Mouse (Mus musculus): ENCODE results near the gene Snx9. TPM values are rescaled to one million over a fixed set of nuclear protein-coding genes. Genes with fewer than 3 reads are reported as not detected.

The Snx9 gene
- total and polyA plus RNA-seq, 3 experiments, result 12.9 to 22.8 TPM; not detected in 1

DNA sequence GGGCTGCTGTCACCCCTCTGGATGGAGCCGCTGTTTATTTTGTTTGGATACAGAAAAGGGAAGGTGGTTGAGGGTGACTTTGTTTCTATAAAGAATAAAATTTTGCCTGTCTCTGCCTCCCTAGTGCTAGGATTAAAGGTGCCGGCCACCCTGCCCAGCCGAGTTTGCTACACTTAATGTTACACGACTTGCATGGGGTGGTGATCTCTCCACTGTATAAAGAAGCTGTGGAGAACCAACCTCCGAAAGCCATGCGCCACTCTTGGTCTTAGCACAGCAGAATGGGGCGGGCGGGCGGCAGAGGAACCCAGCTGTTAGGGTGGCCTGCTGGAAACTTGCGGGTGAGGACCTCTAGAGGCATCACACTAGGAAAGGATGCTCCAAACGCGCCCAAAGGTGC lies 98.7 kb downstream of the Snx9 start:
- no peak for DNase-seq (ENCODE audit: low read depth, low spot score)
- Histone ChIP-seq H3K4me3 (ENCODE audit: control insufficient read depth in 1 of 2, insufficient read depth in 1 of 2, low read depth in 2 of 2, low read length in 2 of 2) (no peak overlapping the region), H3K36me3 (ENCODE audit: control insufficient read depth in 1 of 2, insufficient read depth in 2 of 2, low read length in 2 of 2) (peaks cover 0 to 17% of the 10 kb centered on the region in 2 experiments; a peak in 2 of 4 replicates)

GRCm38 (mm10) chr17:5940792-5941191 lies 99.7 kb downstream of the Snx9 start:
- DNase-seq (ENCODE audit: low read depth, low spot score), result peak; percentile 74
- no peak overlapping the region for H3K27ac ChIP-seq (ENCODE audit: control insufficient read depth, low read depth, low read length)
- no peaks in the 10 kb centered on the region for H3K9me3 ChIP-seq (replicated peaks; ENCODE audit: insufficient read depth, low read length)
- peaks cover 10 to 16% of the 10 kb centered on the region in 2 experiments for H3K4me1 ChIP-seq (ENCODE audit: control insufficient read depth in 1 of 2, insufficient read depth in 2 of 2, low read length in 2 of 2)
- peak overlapping the region in 1 of 2 experiments; percentile 34; a peak in 3 of 4 replicates for H3K4me3 ChIP-seq (ENCODE audit: control insufficient read depth in 1 of 2, insufficient read depth in 1 of 2, low read depth in 2 of 2, low read length in 2 of 2)
- no peaks in the 10 kb centered on the region for H3K27me3 ChIP-seq (ENCODE audit: control insufficient read depth in 1 of 2, insufficient read depth in 2 of 2, low read length in 2 of 2)
- no peaks in the 10 kb centered on the region for H3K79me2 ChIP-seq (ENCODE audit: control insufficient read depth, insufficient read depth, low read length, poor library complexity)
- H3K9ac ChIP-seq (ENCODE audit: control insufficient read depth, low read depth, low read length, poor library complexity, severe bottlenecking), result peak overlapping the region; percentile 36
- peaks cover 0 to 17% of the 10 kb centered on the region in 2 experiments; a peak in 2 of 4 replicates for H3K36me3 ChIP-seq (ENCODE audit: control insufficient read depth in 1 of 2, insufficient read depth in 2 of 2, low read length in 2 of 2)
- TF ChIP-seq POLR2A (IDR thresholded peaks at IDR 0.05; ENCODE audit: control insufficient read depth in 1 of 2, insufficient read depth in 1 of 2, low read depth in 1 of 2, low read length in 2 of 2, poor library complexity in 1 of 2) (no peak), ETS1 (IDR thresholded peaks at IDR 0.05; ENCODE audit: low read depth, low read length) (no peak), KAT2A (conservative IDR thresholded peaks at IDR 0.05; ENCODE audit: low read depth, low read length) (no peak), POLR2AphosphoS2 (IDR thresholded peaks at IDR 0.05; ENCODE audit: low read length) (no peak), MXI1 (IDR thresholded peaks at IDR 0.05; ENCODE audit: low read depth, low read length) (no peak), CHD2 (IDR thresholded peaks at IDR 0.05; ENCODE audit: low read length) (no peak), MAX (IDR thresholded peaks at IDR 0.05; ENCODE audit: low read length) (no peak), ZKSCAN1 (IDR thresholded peaks at IDR 0.05; ENCODE audit: low read depth, low read length) (no peak), E2F4 (IDR thresholded peaks at IDR 0.05; ENCODE audit: borderline replicate concordance, low read depth, low read length) (no peak), SMC3 (IDR thresholded peaks at IDR 0.05; ENCODE audit: low read depth, low read length) (peak; percentile 52), GABPA (IDR thresholded peaks at IDR 0.05; ENCODE audit: low read depth, low read length) (no peak), RAD21 (IDR thresholded peaks at IDR 0.05; ENCODE audit: low read depth, low read length) (peak; percentile 37), MYB (IDR thresholded peaks at IDR 0.05; ENCODE audit: low read depth, low read length) (no peak), EP300 (IDR thresholded peaks at IDR 0.05; ENCODE audit: low read depth in 1 of 2, low read length in 2 of 2) (no peak), UBTF (IDR thresholded peaks at IDR 0.05; ENCODE audit: borderline replicate concordance, insufficient read depth, low read depth, low read length) (no peak), MAZ (IDR thresholded peaks at IDR 0.05; ENCODE audit: low read depth, low read length) (peak; percentile 69; the same call in 1 of the 2 replicates), MEF2A (IDR thresholded peaks at IDR 0.05; ENCODE audit: extremely low read depth, insufficient replicate concordance, low read depth, low read length, poor library complexity, severe bottlenecking) (no peak), ZNF384 (IDR thresholded peaks at IDR 0.05; ENCODE audit: low read depth, low read length) (no peak), MYC (IDR thresholded peaks at IDR 0.05; ENCODE audit: low read depth, low read length) (no peak), HCFC1 (IDR thresholded peaks at IDR 0.05; ENCODE audit: low read depth, low read length) (no peak), CTCF (IDR thresholded peaks at IDR 0.05 in 2 of 3, conservative IDR thresholded peaks at IDR 0.05 in 1 of 3; ENCODE audit: control insufficient read depth in 1 of 3, insufficient read depth in 1 of 3, low read depth in 2 of 3, low read length in 3 of 3, poor library complexity in 1 of 3, severe bottlenecking in 1 of 3) (peak; percentile 19 to 84 (median 67); a peak in 5 of 6 replicates), RCOR1 (IDR thresholded peaks at IDR 0.05; ENCODE audit: low read depth, low read length) (no peak), SIN3A (IDR thresholded peaks at IDR 0.05; ENCODE audit: low read length) (no peak), USF2 (IDR thresholded peaks at IDR 0.05; ENCODE audit: borderline replicate concordance in 1 of 2, insufficient read depth in 1 of 2, low read depth in 1 of 2, low read length in 2 of 2) (no peak), GATA1 (IDR thresholded peaks at IDR 0.05; ENCODE audit: low read depth, low read length) (no peak), USF1 (IDR thresholded peaks at IDR 0.05; ENCODE audit: low read depth, low read length) (no peak), CHD1 (IDR thresholded peaks at IDR 0.05; ENCODE audit: low read depth, low read length) (no peak), TBP (IDR thresholded peaks at IDR 0.05; ENCODE audit: low read depth, low read length) (no peak)

More for the DNA sequence above, 98.7 kb downstream of the Snx9 start:
- no peaks in the 10 kb centered on the region for H3K27me3 ChIP-seq (ENCODE audit: control insufficient read depth in 1 of 2, insufficient read depth in 2 of 2, low read length in 2 of 2)
- no peak overlapping the region for H3K9ac ChIP-seq (ENCODE audit: control insufficient read depth, low read depth, low read length, poor library complexity, severe bottlenecking)
- H3K9me3 ChIP-seq (replicated peaks; ENCODE audit: insufficient read depth, low read length), result no peaks in the 10 kb centered on the region
- TF ChIP-seq ETS1 (IDR thresholded peaks at IDR 0.05; ENCODE audit: low read depth, low read length), result no peak
- no peak for TF ChIP-seq JUND (IDR thresholded peaks at IDR 0.05; ENCODE audit: low read depth, low read length)
- no peak for TF ChIP-seq MAFK (IDR thresholded peaks at IDR 0.05; ENCODE audit: borderline replicate concordance, low read depth, low read length)
- TF ChIP-seq E2F4 (IDR thresholded peaks at IDR 0.05; ENCODE audit: borderline replicate concordance, low read depth, low read length), result no peak
- TF ChIP-seq SMC3 (IDR thresholded peaks at IDR 0.05; ENCODE audit: low read depth, low read length), result no peak
- no peak for TF ChIP-seq BHLHE40 (IDR thresholded peaks at IDR 0.05; ENCODE audit: borderline replicate concordance, low read depth, low read length)
- no peak for TF ChIP-seq RCOR1 (IDR thresholded peaks at IDR 0.05; ENCODE audit: low read depth, low read length)
- H3K27ac ChIP-seq (ENCODE audit: control insufficient read depth, low read depth, low read length), result no peak overlapping the region
- peaks cover 10 to 23% of the 10 kb centered on the region in 2 experiments for H3K4me1 ChIP-seq (ENCODE audit: control insufficient read depth in 1 of 2, insufficient read depth in 2 of 2, low read length in 2 of 2)
- H3K79me2 ChIP-seq (ENCODE audit: control insufficient read depth, insufficient read depth, low read length, poor library complexity), result no peaks in the 10 kb centered on the region
